Mouse (Mus musculus) limb, embryonic 11.5 days (tissue): ENCODE measurements at regions not wholly inside any gene's neighbourhood (a gene's known extent, or its start where the extent isn't known, plus 50 kb on each side); places are given as distances from the start of the nearest gene placed in this dataset.

ENCODE experiments used
- ATAC-seq: fragments of 200-750 bp; cut with Nextera tagmentation; 2 replicates; pipeline ENCODE4 v1.8.0; 2017; ENCODE audit warnings: low read depth; ENCODE audit not compliant: insufficient number of reproducible peaks, low FRiP score, low TSS enrichment
- DNase-seq: peaks from one replicate; pipeline ENCODE4 v3.0.0-alpha.2; 2015; ENCODE audit warnings: low spot score
- H3K27ac ChIP-seq: fragments of 300-500 bp; sonication (generic); replicated peaks from 2 replicates; pipeline ENCODE4 v1.5.1; 2014; ENCODE audit warnings: low read depth, mild to moderate bottlenecking, low read length
- H3K27me3 ChIP-seq: fragments of 300-500 bp; sonication (generic); 2 replicates; pipeline ENCODE4 v1.6.1; 2014; ENCODE audit warnings: mild to moderate bottlenecking, low read length, mixed read lengths; ENCODE audit not compliant: control insufficient read depth, insufficient read depth
- H3K36me3 ChIP-seq: fragments of 300-500 bp; sonication (generic); 2 replicates; pipeline ENCODE4 v1.6.1; 2014; ENCODE audit warnings: mild to moderate bottlenecking, low read length, moderate library complexity, mixed read lengths; ENCODE audit not compliant: control insufficient read depth, insufficient read depth
- H3K4me1 ChIP-seq: fragments of 300-500 bp; sonication (generic); 2 replicates; pipeline ENCODE4 v1.6.1; 2014; ENCODE audit warnings: low read length, mixed read lengths; ENCODE audit not compliant: control insufficient read depth, insufficient read depth
- H3K4me2 ChIP-seq: fragments of 300-500 bp; sonication (generic); 2 replicates; pipeline ENCODE4 v1.6.1; 2014; ENCODE audit warnings: low read depth, mild to moderate bottlenecking, moderate library complexity; ENCODE audit not compliant: severe bottlenecking
- H3K4me3 ChIP-seq: fragments of 300-500 bp; sonication (generic); 2 replicates; pipeline ENCODE4 v1.5.1; 2014; ENCODE audit warnings: low read depth, low read length
- H3K9ac ChIP-seq: fragments of 300-500 bp; sonication (generic); 2 replicates; pipeline ENCODE4 v1.6.1; 2014; ENCODE audit warnings: mild to moderate bottlenecking, low read length
- H3K9me3 ChIP-seq: fragments of 300-500 bp; sonication (generic); 2 replicates; pipeline ENCODE4 v1.6.1; 2016; ENCODE audit warnings: low read length; ENCODE audit not compliant: control insufficient read depth
- WGBS: fragments of 180-500 bp; shearing (Covaris S2); extraction: QIAGEN DNeasy Blood & Tissue Kit; methylation state at CpG from one replicate; pipeline ENCODE4 v1.1.7; 2014; 5-methylcytosine and 5-hydroxymethylcytosine counted together

GRCm38 (mm10) chr9:41612452-41612795 lies 450.9 kb upstream of the Ubash3b start:
- DNase-seq, result no peak
- Histone ChIP-seq H3K4me1 (peaks cover 25% of the 10 kb centered on the region), H3K4me2 (no peak overlapping the region; the same call in 1 of the 2 replicates), H3K27ac (peak overlapping the region; percentile 80), H3K9me3 (no peaks in the 10 kb centered on the region), H3K36me3 (no peaks in the 10 kb centered on the region), H3K27me3 (no peaks in the 10 kb centered on the region), H3K9ac (no peak overlapping the region), H3K4me3 (0 out of 2 replicates have a peak overlapping the region, but pooled peaks have one; percentile 3)
- WGBS, result 10% methylated on average over 7 of the region's 7 CpGs
- peak; percentile 77; the same call in 1 of the 2 replicates for ATAC-seq

- Histone ChIP-seq H3K4me1 (peaks cover 25% of the 10 kb centered on the region), H3K27me3 (no peaks in the 10 kb centered on the region), H3K4me2 (peak overlapping the region; percentile 24), H3K4me3 (no peak overlapping the region), H3K9me3 (no peaks in the 10 kb centered on the region), H3K9ac (peak overlapping the region; percentile 3; the same call in 1 of the 2 replicates), H3K27ac (peak overlapping the region; percentile 80), H3K36me3 (no peaks in the 10 kb centered on the region)
- WGBS, result 23% methylated on average over 11 of the region's 11 CpGs
- ATAC-seq, result peak; percentile 85
- DNase-seq, result peak; percentile 84
Measured at GRCm38 (mm10) chr9:41611534-41612451, 450.3 kb upstream of the Ubash3b start.

- H3K4me1 ChIP-seq, result peaks cover 25% of the 10 kb centered on the region
- 41% methylated on average over 4 of the region's 4 CpGs for WGBS
- DNase-seq, result no peak
Measured at GRCm38 (mm10) chr9:41610347-41610746, 448.9 kb upstream of the Ubash3b start.

GRCm38 (mm10) chr9:41606136-41606535 lies 444.6 kb upstream of the Ubash3b start:
- H3K4me1 ChIP-seq, result peaks cover 10% of the 10 kb centered on the region
- H3K36me3 ChIP-seq, result no peaks in the 10 kb centered on the region
- H3K9ac ChIP-seq, result no peak overlapping the region
- DNase-seq (no peak), ATAC-seq (no peak)
- H3K27me3 ChIP-seq, result no peaks in the 10 kb centered on the region
- no peak overlapping the region for H3K4me3 ChIP-seq
- WGBS, result 88% methylated on average over 1 of the region's 1 CpGs
- no peak overlapping the region for H3K27ac ChIP-seq
- no peaks in the 10 kb centered on the region for H3K9me3 ChIP-seq
- H3K4me2 ChIP-seq, result no peak overlapping the region

More at GRCm38 (mm10) chr9:41610347-41610746, 448.9 kb upstream of the Ubash3b start:
- no peak for ATAC-seq
- no peak overlapping the region for H3K4me2 ChIP-seq
- no peak overlapping the region for H3K9ac ChIP-seq
- no peak overlapping the region for H3K4me3 ChIP-seq
- no peaks in the 10 kb centered on the region for H3K9me3 ChIP-seq
- H3K27me3 ChIP-seq, result no peaks in the 10 kb centered on the region
- no peaks in the 10 kb centered on the region for H3K36me3 ChIP-seq
- H3K27ac ChIP-seq, result peak overlapping the region; percentile 78

GRCm38 (mm10) chr9:41604916-41605315 lies 443.4 kb upstream of the Ubash3b start:
- Histone ChIP-seq H3K9ac (no peak overlapping the region), H3K27me3 (no peaks in the 10 kb centered on the region), H3K9me3 (no peaks in the 10 kb centered on the region), H3K4me2 (no peak overlapping the region), H3K27ac (no peak overlapping the region), H3K4me3 (no peak overlapping the region), H3K4me1 (peaks cover 1% of the 10 kb centered on the region), H3K36me3 (no peaks in the 10 kb centered on the region)
- DNase-seq, result no peak
- WGBS, result 58% methylated on average over 1 of the region's 1 CpGs
- no peak for ATAC-seq

- Histone ChIP-seq H3K4me2 (no peak overlapping the region), H3K9me3 (no peaks in the 10 kb centered on the region), H3K27ac (no peak overlapping the region), H3K4me3 (no peak overlapping the region), H3K9ac (no peak overlapping the region), H3K27me3 (no peaks in the 10 kb centered on the region), H3K36me3 (no peaks in the 10 kb centered on the region), H3K4me1 (peaks cover 7% of the 10 kb centered on the region)
- DNase-seq (no peak), ATAC-seq (no peak)
- 63% methylated on average over 3 of the region's 3 CpGs for whole genome bisulfite sequencing
Measured at GRCm38 (mm10) chr9:41600778-41601177, 439.3 kb upstream of the Ubash3b start.

- H3K36me3 ChIP-seq, result no peaks in the 10 kb centered on the region
- H3K4me3 ChIP-seq, result no peak overlapping the region
- DNase-seq, result no peak
- WGBS, result 60% methylated on average over 1 of the region's 1 CpGs
- H3K4me2 ChIP-seq, result no peak overlapping the region
- H3K4me1 ChIP-seq, result peaks cover 7% of the 10 kb centered on the region
- H3K27me3 ChIP-seq, result no peaks in the 10 kb centered on the region
- ATAC-seq, result no peak
- H3K9ac ChIP-seq, result no peak overlapping the region
- H3K27ac ChIP-seq, result 0 out of 2 replicates have a peak overlapping the region, but pooled peaks have one; percentile 33
- H3K9me3 ChIP-seq, result no peaks in the 10 kb centered on the region
Measured at GRCm38 (mm10) chr9:41599874-41600273, 438.4 kb upstream of the Ubash3b start.

- no peak overlapping the region for H3K4me3 ChIP-seq
- 80% methylated on average over 5 of the region's 5 CpGs for WGBS
- no peaks in the 10 kb centered on the region for H3K27me3 ChIP-seq
- DNase-seq, result no peak
- peaks cover 7% of the 10 kb centered on the region for H3K4me1 ChIP-seq
- no peaks in the 10 kb centered on the region for H3K9me3 ChIP-seq
- no peak overlapping the region for H3K4me2 ChIP-seq
- H3K36me3 ChIP-seq, result peaks cover 2% of the 10 kb centered on the region; the same call in 1 of the 2 replicates
- no peak for ATAC-seq
- no peak overlapping the region for H3K27ac ChIP-seq
- H3K9ac ChIP-seq, result no peak overlapping the region
Measured at GRCm38 (mm10) chr9:41595749-41596148, 434.3 kb upstream of the Ubash3b start.
